Mouse (Mus musculus): ENCODE results near the gene Itpkb. TPM values are rescaled to one million over a fixed set of nuclear protein-coding genes. Genes with fewer than 3 reads are reported as not detected.
A peak's percentile ranks its signal among the peaks of the same experiment; 100 is the strongest.

Itpkb gene
- total RNA-seq, 1 experiment, result 3.3 TPM

DNA sequence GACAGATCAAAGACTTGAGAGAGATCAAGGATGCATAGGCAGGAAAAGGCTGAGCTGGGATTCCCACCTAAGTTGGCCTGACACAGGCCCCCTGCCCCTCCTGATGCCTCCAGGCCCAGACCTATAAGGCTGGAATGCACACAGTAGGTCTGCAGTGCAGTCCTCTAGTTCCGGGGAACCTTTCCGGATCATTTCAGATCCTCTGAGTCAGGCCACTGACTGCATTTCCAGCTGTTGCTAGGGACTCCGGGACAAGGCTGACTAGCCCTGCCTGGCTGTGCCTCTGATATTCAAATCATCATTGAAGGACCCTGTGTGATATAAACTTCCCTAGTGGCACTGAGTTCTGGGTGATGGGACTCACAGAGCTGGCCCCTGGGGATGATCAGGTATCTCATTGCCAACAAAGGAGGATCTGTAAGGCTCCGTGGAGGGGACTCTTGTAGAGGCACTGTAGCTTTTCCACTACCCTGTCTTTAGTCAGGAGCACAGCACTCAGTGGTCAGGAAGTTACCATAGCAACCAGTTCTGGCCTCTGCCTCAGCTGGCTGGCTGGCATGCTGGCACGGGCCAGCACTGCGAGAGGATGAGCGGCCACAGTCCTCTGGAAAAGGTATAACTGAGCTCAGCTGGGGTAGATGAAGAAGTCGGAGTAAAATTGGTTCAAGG, 90.3 kb downstream of the Itpkb start:
- Histone ChIP-seq H3K36me3 (ENCODE audit: control insufficient read depth, insufficient read depth, low read length, poor library complexity, severe bottlenecking) (no peaks in the 10 kb centered on the region), H3K4me1 (ENCODE audit: control insufficient read depth in 2 of 2, insufficient read depth in 2 of 2, low read length in 2 of 2, poor library complexity in 1 of 2) (peaks cover 0 to 15% of the 10 kb centered on the region in 2 experiments; a peak in 3 of 4 replicates), H3K27ac (ENCODE audit: insufficient read depth, low read depth, low read length, poor library complexity, severe bottlenecking) (no peak overlapping the region), H3K9me3 (ENCODE audit: control insufficient read depth, insufficient read depth, low read depth, low read length) (no peaks in the 10 kb centered on the region), H3K9ac (ENCODE audit: insufficient read depth, low read depth, low read length, poor library complexity, severe bottlenecking) (no peak overlapping the region), H3K4me3 (ENCODE audit: insufficient read depth in 1 of 2, low read depth in 1 of 2, low read length in 2 of 2, poor library complexity in 1 of 2, severe bottlenecking in 1 of 2) (no peak overlapping the region)
- in situ Hi-C loops (cut with MboI; ENCODE audit: low sequenced_read_pairs in 2 of 2, unreplicated experiment in 2 of 2), result loop anchor here in 1 of 2 experiments (10.0 kb wide), 1 partner anchor 146 kb away; no protein-coding TSS in a partner anchor
- TF ChIP-seq ZNF384 (IDR thresholded peaks at IDR 0.05; ENCODE audit: low read depth, low read length), result no peak
- no peak for TF ChIP-seq ZC3H11A (IDR thresholded peaks at IDR 0.05; ENCODE audit: borderline replicate concordance, low read depth, low read length)
- TF ChIP-seq HCFC1 (IDR thresholded peaks at IDR 0.05; ENCODE audit: borderline replicate concordance, insufficient read depth, low read length), result no peak
- TF ChIP-seq MAFK (IDR thresholded peaks at IDR 0.05; ENCODE audit: insufficient read depth, low read depth, low read length), result no peak
- TF ChIP-seq CHD2 (IDR thresholded peaks at IDR 0.05; ENCODE audit: low read depth, low read length), result no peak
- no peak for DNase-seq (ENCODE audit: low read depth, low spot score)

DNA sequence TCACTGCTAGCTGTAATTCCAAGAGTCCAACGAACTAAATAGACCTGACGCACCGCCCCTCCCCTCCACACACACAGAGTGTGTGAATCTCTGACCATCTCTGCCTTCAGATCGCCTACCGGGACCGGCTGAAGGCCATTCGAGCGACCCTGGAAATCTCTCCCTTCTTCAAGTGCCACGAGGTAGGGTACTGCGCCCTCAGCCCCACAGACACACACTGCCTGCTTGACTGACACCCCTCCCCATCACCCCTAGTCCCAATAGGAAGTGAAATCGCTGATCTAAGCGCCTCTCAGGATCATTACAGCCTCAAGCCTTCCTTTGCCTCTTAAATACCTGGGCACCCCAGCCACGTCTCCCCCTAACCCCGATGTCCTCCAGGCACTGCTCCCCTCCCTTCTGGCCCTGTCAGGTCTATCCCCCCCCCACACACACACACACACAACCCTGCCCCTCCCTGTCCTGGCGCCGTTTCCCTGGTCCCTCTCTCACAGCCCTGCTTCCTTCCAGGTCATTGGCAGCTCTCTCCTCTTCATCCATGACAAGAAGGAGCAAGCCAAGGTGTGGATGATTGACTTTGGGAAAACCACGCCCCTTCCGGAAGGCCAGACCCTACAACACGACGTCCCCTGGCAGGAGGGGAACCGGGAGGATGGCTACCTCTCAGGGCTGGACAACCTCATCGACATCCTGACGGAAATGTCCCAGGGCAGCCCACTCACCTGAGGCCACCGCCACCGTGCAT, 91.1 kb downstream of the Itpkb start:
- H3K27ac ChIP-seq (ENCODE audit: insufficient read depth, low read depth, low read length, poor library complexity, severe bottlenecking), result no peak overlapping the region

DNA sequence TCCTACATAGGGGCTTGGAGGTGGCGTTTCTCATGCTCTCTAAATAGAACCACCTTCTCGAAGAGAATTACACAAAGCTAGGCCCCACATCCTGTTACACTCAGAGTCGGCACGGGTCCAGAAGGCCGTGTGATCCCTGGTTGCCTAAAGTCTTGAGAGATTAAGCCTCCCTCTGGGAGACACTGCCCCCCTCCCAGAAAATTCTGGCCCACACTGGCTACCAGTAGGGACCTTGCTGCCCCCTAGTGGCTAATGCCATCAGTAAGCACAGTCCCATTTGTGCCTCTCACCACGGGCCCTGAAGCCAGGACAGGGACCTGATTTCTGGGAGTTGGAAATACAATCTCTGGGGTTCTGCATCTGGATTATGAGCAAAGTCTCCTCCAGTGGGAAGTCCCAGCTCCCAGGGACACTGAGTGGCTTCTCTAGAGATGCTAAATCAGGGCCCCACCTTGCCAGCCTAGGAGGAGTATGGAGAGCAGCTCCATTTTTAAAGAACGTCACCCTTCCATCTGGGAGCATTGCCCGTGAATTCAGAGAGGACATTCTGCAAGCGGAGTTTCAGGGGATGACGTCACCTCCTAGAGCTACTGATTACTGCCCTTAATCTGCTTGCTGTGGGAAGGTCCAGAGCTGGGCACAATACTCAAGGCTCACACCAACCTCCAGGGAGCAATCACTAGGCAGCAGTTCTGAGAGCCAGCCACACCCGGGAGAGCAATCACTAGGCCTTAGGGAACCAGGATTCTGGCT, 92.0 kb downstream of the Itpkb start:
- in situ Hi-C loops (cut with MboI; ENCODE audit: low sequenced_read_pairs in 2 of 2, unreplicated experiment in 2 of 2), result loop anchor here in 1 of 2 experiments (10.0 kb wide), 1 partner anchor 147 kb away; no protein-coding TSS in a partner anchor
- H3K27ac ChIP-seq (ENCODE audit: insufficient read depth, low read depth, low read length, poor library complexity, severe bottlenecking), result no peak overlapping the region
- peaks cover 0 to 15% of the 10 kb centered on the region in 2 experiments; a peak in 3 of 4 replicates for H3K4me1 ChIP-seq (ENCODE audit: control insufficient read depth in 2 of 2, insufficient read depth in 2 of 2, low read length in 2 of 2, poor library complexity in 1 of 2)
- H3K9ac ChIP-seq (ENCODE audit: insufficient read depth, low read depth, low read length, poor library complexity, severe bottlenecking), result no peak overlapping the region
- H3K9me3 ChIP-seq (ENCODE audit: control insufficient read depth, insufficient read depth, low read depth, low read length), result no peaks in the 10 kb centered on the region
- TF ChIP-seq ZC3H11A (IDR thresholded peaks at IDR 0.05; ENCODE audit: borderline replicate concordance, low read depth, low read length) (0 out of 2 replicates have a peak, but pooled peaks have one; percentile 27), ZNF384 (IDR thresholded peaks at IDR 0.05; ENCODE audit: low read depth, low read length) (no peak)
- peak overlapping the region in 1 of 2 experiments; percentile 21; a peak in 1 of 4 replicates for H3K4me3 ChIP-seq (ENCODE audit: insufficient read depth in 1 of 2, low read depth in 1 of 2, low read length in 2 of 2, poor library complexity in 1 of 2, severe bottlenecking in 1 of 2)
- H3K36me3 ChIP-seq (ENCODE audit: control insufficient read depth, insufficient read depth, low read length, poor library complexity, severe bottlenecking), result no peaks in the 10 kb centered on the region
- peak; percentile 55 for DNase-seq (ENCODE audit: low read depth, low spot score)

More for the DNA sequence above, 91.1 kb downstream of the Itpkb start:
- in situ Hi-C loops (cut with MboI; ENCODE audit: low sequenced_read_pairs in 2 of 2, unreplicated experiment in 2 of 2), result loop anchor here in 1 of 2 experiments (10.0 kb wide), 1 partner anchor 147 kb away; no protein-coding TSS in a partner anchor
- Histone ChIP-seq H3K4me1 (ENCODE audit: control insufficient read depth in 2 of 2, insufficient read depth in 2 of 2, low read length in 2 of 2, poor library complexity in 1 of 2) (peaks cover 0 to 15% of the 10 kb centered on the region in 2 experiments; a peak in 3 of 4 replicates), H3K9me3 (ENCODE audit: control insufficient read depth, insufficient read depth, low read depth, low read length) (no peaks in the 10 kb centered on the region), H3K9ac (ENCODE audit: insufficient read depth, low read depth, low read length, poor library complexity, severe bottlenecking) (no peak overlapping the region), H3K4me3 (ENCODE audit: insufficient read depth in 1 of 2, low read depth in 1 of 2, low read length in 2 of 2, poor library complexity in 1 of 2, severe bottlenecking in 1 of 2) (peak overlapping the region; percentile 21; a peak in 2 of 4 replicates), H3K36me3 (ENCODE audit: control insufficient read depth, insufficient read depth, low read length, poor library complexity, severe bottlenecking) (no peaks in the 10 kb centered on the region)
- DNase-seq (ENCODE audit: low read depth, low spot score), result no peak
- TF ChIP-seq ZNF384 (IDR thresholded peaks at IDR 0.05; ENCODE audit: low read depth, low read length), result no peak
- TF ChIP-seq CHD2 (IDR thresholded peaks at IDR 0.05; ENCODE audit: low read depth, low read length), result no peak
- no peak for TF ChIP-seq ZC3H11A (IDR thresholded peaks at IDR 0.05; ENCODE audit: borderline replicate concordance, low read depth, low read length)
- no peak for TF ChIP-seq HCFC1 (IDR thresholded peaks at IDR 0.05; ENCODE audit: borderline replicate concordance, insufficient read depth, low read length)
- no peak for TF ChIP-seq MAFK (IDR thresholded peaks at IDR 0.05; ENCODE audit: insufficient read depth, low read depth, low read length)

DNA sequence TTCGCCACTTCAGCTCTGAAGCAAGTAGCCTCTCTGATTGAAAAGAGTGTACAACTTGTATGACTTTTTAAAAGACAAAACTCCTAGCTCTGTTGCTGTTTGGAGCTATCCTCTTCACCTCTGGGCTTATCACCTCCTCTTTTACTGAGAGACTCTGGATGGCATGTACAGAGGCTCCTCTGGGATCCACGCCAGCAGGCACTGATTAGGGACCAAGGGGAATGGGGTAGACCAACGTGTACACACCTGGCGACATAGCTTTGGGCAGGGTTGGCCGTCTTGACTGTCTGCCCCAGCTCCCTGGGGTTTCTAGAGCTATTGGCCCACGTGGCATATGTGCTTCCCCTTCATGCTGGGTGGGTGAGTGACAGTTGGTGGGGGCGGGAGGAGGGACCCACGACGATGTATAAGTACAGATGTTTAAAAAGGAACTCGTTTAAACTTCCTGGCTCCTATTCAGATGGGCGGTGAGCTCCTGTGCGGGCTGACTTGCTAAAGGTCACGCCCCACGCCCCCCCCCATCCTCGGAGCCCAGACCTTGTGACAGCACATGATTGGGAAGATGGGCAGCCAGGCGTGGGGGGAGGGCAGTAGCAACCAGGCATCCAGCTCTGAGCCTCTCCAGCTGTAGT, 92.8 kb downstream of the Itpkb start:
- no peak for TF ChIP-seq MAFK (IDR thresholded peaks at IDR 0.05; ENCODE audit: insufficient read depth, low read depth, low read length)
- Histone ChIP-seq H3K36me3 (ENCODE audit: control insufficient read depth, insufficient read depth, low read length, poor library complexity, severe bottlenecking) (no peaks in the 10 kb centered on the region), H3K9me3 (ENCODE audit: control insufficient read depth, insufficient read depth, low read depth, low read length) (no peaks in the 10 kb centered on the region), H3K27ac (ENCODE audit: insufficient read depth, low read depth, low read length, poor library complexity, severe bottlenecking) (no peak overlapping the region), H3K9ac (ENCODE audit: insufficient read depth, low read depth, low read length, poor library complexity, severe bottlenecking) (no peak overlapping the region), H3K4me1 (ENCODE audit: control insufficient read depth in 2 of 2, insufficient read depth in 2 of 2, low read length in 2 of 2, poor library complexity in 1 of 2) (peaks cover 0 to 15% of the 10 kb centered on the region in 2 experiments; a peak in 3 of 4 replicates), H3K4me3 (ENCODE audit: insufficient read depth in 1 of 2, low read depth in 1 of 2, low read length in 2 of 2, poor library complexity in 1 of 2, severe bottlenecking in 1 of 2) (no peak overlapping the region)
- in situ Hi-C loops (cut with MboI; ENCODE audit: low sequenced_read_pairs in 2 of 2, unreplicated experiment in 2 of 2), result loop anchor here in 1 of 2 experiments (10.0 kb wide), 1 partner anchor 148 kb away; no protein-coding TSS in a partner anchor
- no peak for DNase-seq (ENCODE audit: low read depth, low spot score)
